Mouse (Mus musculus): ENCODE data around the gene Cops9. TPM values are rescaled to one million over a fixed set of nuclear protein-coding genes. Genes with fewer than 3 reads are reported as not detected.

Gene Cops9
- 10 to 100 TPM in 25 of 26 experiments, 1 to 10 TPM in 1; 9.8 to 99.0 (median 45.6) TPM for total RNA-seq (2018; cell fraction: chromatin; rRNA removed)
- 100 to 1,000 TPM; 364 to 678 (median 471) TPM for total RNA-seq (2018; cell fraction: cytosol; rRNA removed)
- total RNA-seq (2018; cell fraction: nucleus; rRNA removed): 100 to 1,000 TPM in 18 of 26 experiments, 10 to 100 TPM in 8; 59.4 to 352 (median 197) TPM
- polyA plus RNA-seq (2018): 112 to 471 TPM (median 428 TPM) in 3 replicates

- Histone ChIP-seq H3K36me3 (ENCODE audit: inconsistent target) (peaks cover 28% of the 10 kb centered on the region), H3K79me2 (ENCODE audit: inconsistent target) (peaks cover 38% of the 10 kb centered on the region), H3K4me3 (ENCODE audit: inconsistent target) (peak within 1 kb of the TSS; percentile 94), H3K27ac (peak within 1 kb of the TSS; percentile 66)
- WGBS (ENCODE audit: missing documents): 4% methylated on average over 50 of the region's 50 CpGs
Measured at GRCm38 (mm10) chr1:92641514-92642272, at the start of gene Cops9. TSS of gene Cops9 (minus strand) at chr1:92641985.

GRCm38 (mm10) chr1:92691166-92691844, 49.5 kb upstream of the Cops9 start:
- no peaks in the 10 kb centered on the region for H3K36me3 ChIP-seq (ENCODE audit: inconsistent target)
- no peak overlapping the region for H3K27ac ChIP-seq
- no peaks in the 10 kb centered on the region for H3K79me2 ChIP-seq (ENCODE audit: inconsistent target)
- no peak overlapping the region for H3K4me3 ChIP-seq (ENCODE audit: inconsistent target)
- 83% methylated on average over 3 of the region's 3 CpGs for WGBS (ENCODE audit: missing documents)

GRCm38 (mm10) chr1:92686994-92687393, 45.2 kb upstream of the Cops9 start:
- 94% methylated on average over 8 of the region's 8 CpGs for WGBS (ENCODE audit: missing documents)
- Histone ChIP-seq H3K27ac (no peak overlapping the region), H3K79me2 (ENCODE audit: inconsistent target) (no peaks in the 10 kb centered on the region), H3K36me3 (ENCODE audit: inconsistent target) (no peaks in the 10 kb centered on the region), H3K4me3 (ENCODE audit: inconsistent target) (no peak overlapping the region)

GRCm38 (mm10) chr1:92683151-92683550, 41.4 kb upstream of the Cops9 start:
- no peak overlapping the region for H3K27ac ChIP-seq
- 93% methylated on average over 8 of the region's 8 CpGs for WGBS (ENCODE audit: missing documents)
- H3K79me2 ChIP-seq (ENCODE audit: inconsistent target): no peaks in the 10 kb centered on the region
- no peaks in the 10 kb centered on the region for H3K36me3 ChIP-seq (ENCODE audit: inconsistent target)
- H3K4me3 ChIP-seq (ENCODE audit: inconsistent target): no peak overlapping the region

GRCm38 (mm10) chr1:92680668-92681603, 39.2 kb upstream of the Cops9 start:
- no peaks in the 10 kb centered on the region for H3K36me3 ChIP-seq (ENCODE audit: inconsistent target)
- H3K79me2 ChIP-seq (ENCODE audit: inconsistent target): no peaks in the 10 kb centered on the region
- no peak overlapping the region for H3K4me3 ChIP-seq (ENCODE audit: inconsistent target)
- WGBS (ENCODE audit: missing documents): 81% methylated on average over 16 of the region's 16 CpGs
- no peak overlapping the region for H3K27ac ChIP-seq

- Histone ChIP-seq H3K36me3 (ENCODE audit: inconsistent target) (no peaks in the 10 kb centered on the region), H3K4me3 (ENCODE audit: inconsistent target) (no peak overlapping the region), H3K79me2 (ENCODE audit: inconsistent target) (no peaks in the 10 kb centered on the region), H3K27ac (no peak overlapping the region)
- 37% methylated on average over 5 of the region's 5 CpGs for WGBS (ENCODE audit: missing documents)
Measured at GRCm38 (mm10) chr1:92678757-92679156, 37.0 kb upstream of the Cops9 start.

GRCm38 (mm10) chr1:92676676-92676975, 34.8 kb upstream of the Cops9 start:
- Histone ChIP-seq H3K4me3 (ENCODE audit: inconsistent target) (no peak overlapping the region), H3K36me3 (ENCODE audit: inconsistent target) (no peaks in the 10 kb centered on the region), H3K79me2 (ENCODE audit: inconsistent target) (no peaks in the 10 kb centered on the region), H3K27ac (peak overlapping the region; percentile 54)
- 53% methylated on average over 3 of the region's 3 CpGs for WGBS (ENCODE audit: missing documents)

- WGBS (ENCODE audit: missing documents): 8% methylated on average over 10 of the region's 10 CpGs
- H3K4me3 ChIP-seq (ENCODE audit: inconsistent target): no peak overlapping the region
Measured at GRCm38 (mm10) chr1:92675932-92676675, 34.3 kb upstream of the Cops9 start.

GRCm38 (mm10) chr1:92673258-92673782, 31.5 kb upstream of the Cops9 start:
- Histone ChIP-seq H3K36me3 (ENCODE audit: inconsistent target) (no peaks in the 10 kb centered on the region), H3K27ac (no peak overlapping the region), H3K79me2 (ENCODE audit: inconsistent target) (no peaks in the 10 kb centered on the region), H3K4me3 (ENCODE audit: inconsistent target) (no peak overlapping the region)
- 92% methylated on average over 5 of the region's 5 CpGs for WGBS (ENCODE audit: missing documents)

More at GRCm38 (mm10) chr1:92675932-92676675, 34.3 kb upstream of the Cops9 start:
- no peaks in the 10 kb centered on the region for H3K36me3 ChIP-seq (ENCODE audit: inconsistent target)
- no peaks in the 10 kb centered on the region for H3K79me2 ChIP-seq (ENCODE audit: inconsistent target)
- H3K27ac ChIP-seq: peak overlapping the region; percentile 54

GRCm38 (mm10) chr1:92671326-92671725, 29.5 kb upstream of the Cops9 start:
- 90% methylated on average over 4 of the region's 4 CpGs for WGBS (ENCODE audit: missing documents)
- no peak overlapping the region for H3K4me3 ChIP-seq (ENCODE audit: inconsistent target)
- H3K79me2 ChIP-seq (ENCODE audit: inconsistent target): no peaks in the 10 kb centered on the region
- no peak overlapping the region for H3K27ac ChIP-seq
- H3K36me3 ChIP-seq (ENCODE audit: inconsistent target): no peaks in the 10 kb centered on the region

GRCm38 (mm10) chr1:92669430-92669829, 27.6 kb upstream of the Cops9 start:
- WGBS (ENCODE audit: missing documents): 93% methylated on average over 3 of the region's 3 CpGs
- no peaks in the 10 kb centered on the region for H3K36me3 ChIP-seq (ENCODE audit: inconsistent target)
- H3K27ac ChIP-seq: no peak overlapping the region
- H3K4me3 ChIP-seq (ENCODE audit: inconsistent target): no peak overlapping the region
- H3K79me2 ChIP-seq (ENCODE audit: inconsistent target): no peaks in the 10 kb centered on the region

- WGBS (ENCODE audit: missing documents): 52% methylated on average over 6 of the region's 6 CpGs
- H3K27ac ChIP-seq: no peak overlapping the region
- H3K4me3 ChIP-seq (ENCODE audit: inconsistent target): no peak overlapping the region
- no peaks in the 10 kb centered on the region for H3K79me2 ChIP-seq (ENCODE audit: inconsistent target)
- no peaks in the 10 kb centered on the region for H3K36me3 ChIP-seq (ENCODE audit: inconsistent target)
Measured at GRCm38 (mm10) chr1:92667106-92667505, 25.3 kb upstream of the Cops9 start.

GRCm38 (mm10) chr1:92659392-92659791, 17.6 kb upstream of the Cops9 start:
- no peak overlapping the region for H3K27ac ChIP-seq
- no peak overlapping the region for H3K4me3 ChIP-seq (ENCODE audit: inconsistent target)
- H3K79me2 ChIP-seq (ENCODE audit: inconsistent target): no peaks in the 10 kb centered on the region
- WGBS (ENCODE audit: missing documents): 12% methylated on average over 5 of the region's 5 CpGs
- no peaks in the 10 kb centered on the region for H3K36me3 ChIP-seq (ENCODE audit: inconsistent target)

Measured in macrophage (primary cell).